Mouse (Mus musculus) cerebellum, adult 2 months (tissue): ENCODE measurements around the gene Ebf4.

Experiments
- CTCF ChIP-seq: fragments of 200-500 bp; IDR thresholded peaks from 2 replicates; pipeline ENCODE4 v1.5.1; 2011; ENCODE audit warnings: low read depth, mild to moderate bottlenecking, control low read depth, low read length, moderate library complexity, borderline replicate concordance; ENCODE audit not compliant: insufficient read depth
- POLR2A ChIP-seq: fragments of 200-500 bp; IDR thresholded peaks from 2 replicates; pipeline ENCODE4 v1.6.1; 2011; ENCODE audit warnings: low read length, control low read depth, borderline replicate concordance; ENCODE audit not compliant: insufficient read depth

DNA sequence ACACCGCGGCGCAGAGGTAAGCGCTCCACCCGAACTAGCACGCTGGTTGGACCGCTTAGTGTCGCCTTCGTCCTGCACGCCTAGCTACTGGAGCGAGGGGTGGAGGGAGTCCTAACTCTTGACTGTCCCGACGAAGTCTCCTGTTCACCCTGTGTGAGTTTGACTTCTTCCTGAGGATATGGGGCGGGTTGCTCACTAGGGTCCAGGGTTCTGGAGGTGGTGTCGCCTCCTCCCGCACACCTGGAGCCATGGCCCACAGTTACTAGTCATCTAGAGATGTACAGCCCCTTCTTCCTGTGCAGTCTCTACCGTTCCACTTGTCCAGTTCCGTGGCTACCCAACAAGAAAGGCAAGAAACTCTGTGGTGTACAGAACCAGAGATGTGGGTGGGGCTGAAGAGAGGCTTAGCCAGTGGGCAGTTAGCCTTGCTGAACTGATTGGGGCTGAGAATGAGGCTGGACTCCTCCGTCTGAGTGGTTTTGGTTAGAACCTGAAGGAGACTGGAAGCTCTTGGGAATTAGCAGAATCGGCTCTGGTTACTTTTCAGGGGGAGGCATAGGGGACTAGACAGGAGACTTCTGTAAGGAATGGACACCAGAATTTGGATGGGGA is 1.3 kb downstream of the Ebf4 start:
- TF ChIP-seq CTCF, result no peak
- no peak for TF ChIP-seq POLR2A
